Mouse (Mus musculus) T-helper 17 cell (primary cell): ENCODE measurements at regions not wholly inside any gene's neighbourhood (a gene's known extent, or its start where the extent isn't known, plus 50 kb on each side); places are given as distances from the start of the nearest gene placed in this dataset.
"Not testable (repeated sequence)": the region's sequence is repeated elsewhere in the genome, so short reads cannot be mapped to it uniquely, and the experiment has no call there.

Experiments used
- in situ Hi-C, 2 experiments: fragments of 300-600 bp; cut with MboI, MseI; formaldehyde crosslinking; loops; 1 replicate in 1 of 2; 2 replicates in 1 of 2; pipeline ENCODE4 v1.15.1; 2025; ENCODE audit warnings: high pct_unique_total_duplicates in 2 of 2

- in situ Hi-C loops, result not testable (repeated sequence)
Observed at GRCm38 (mm10) chr12:21680026-21680425, 262.6 kb upstream of the Ywhaq start.

DNA sequence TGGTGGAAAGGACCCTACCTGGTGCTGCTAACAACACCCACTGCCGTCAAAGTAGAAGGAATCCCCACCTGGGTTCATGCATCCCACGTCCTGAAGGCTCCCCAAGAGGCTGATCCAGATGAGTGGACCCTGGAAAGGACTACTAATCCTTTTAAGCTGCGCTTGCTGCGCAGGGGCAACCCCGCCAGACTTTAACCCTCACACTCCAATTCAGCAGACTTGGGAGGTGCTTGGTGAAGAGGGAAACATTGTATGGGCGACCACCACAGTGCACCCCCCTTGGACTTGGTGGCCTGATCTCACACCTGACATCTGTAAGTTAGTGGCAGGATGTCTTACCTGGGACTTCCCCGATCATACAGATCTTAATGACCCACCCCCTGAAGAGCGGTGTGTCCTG, 231.9 kb upstream of the Ywhaq start:
- in situ Hi-C loops, result not testable (repeated sequence)

DNA sequence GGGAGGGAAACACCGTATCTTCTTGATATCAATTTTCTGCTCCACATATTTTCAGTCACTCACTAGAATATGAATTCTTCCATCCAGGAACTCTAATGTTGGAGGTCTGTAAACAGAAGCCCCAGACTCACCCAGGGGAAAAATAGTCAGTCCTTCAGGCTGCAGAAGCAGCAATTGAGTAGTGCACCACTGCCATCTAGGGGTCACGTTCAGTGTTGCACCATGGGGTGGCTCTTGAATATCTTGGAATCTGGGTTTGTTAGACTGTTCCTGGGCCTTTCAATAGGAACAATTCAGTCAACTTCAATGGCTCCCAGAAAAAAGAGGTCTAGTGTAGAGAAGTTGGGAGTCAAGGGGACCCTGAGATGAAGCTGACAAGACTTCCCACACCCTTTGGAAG, 196.3 kb upstream of the Ywhaq start:
- in situ Hi-C loops, result loop anchor here (5.0 to 25.0 kb wide), 4 partner anchors 109 to 536 kb away; partner anchors contain the start of genes Cpsf3 (in 1 of the 2) and Itgb1bp1 (in 1 of the 2)

DNA sequence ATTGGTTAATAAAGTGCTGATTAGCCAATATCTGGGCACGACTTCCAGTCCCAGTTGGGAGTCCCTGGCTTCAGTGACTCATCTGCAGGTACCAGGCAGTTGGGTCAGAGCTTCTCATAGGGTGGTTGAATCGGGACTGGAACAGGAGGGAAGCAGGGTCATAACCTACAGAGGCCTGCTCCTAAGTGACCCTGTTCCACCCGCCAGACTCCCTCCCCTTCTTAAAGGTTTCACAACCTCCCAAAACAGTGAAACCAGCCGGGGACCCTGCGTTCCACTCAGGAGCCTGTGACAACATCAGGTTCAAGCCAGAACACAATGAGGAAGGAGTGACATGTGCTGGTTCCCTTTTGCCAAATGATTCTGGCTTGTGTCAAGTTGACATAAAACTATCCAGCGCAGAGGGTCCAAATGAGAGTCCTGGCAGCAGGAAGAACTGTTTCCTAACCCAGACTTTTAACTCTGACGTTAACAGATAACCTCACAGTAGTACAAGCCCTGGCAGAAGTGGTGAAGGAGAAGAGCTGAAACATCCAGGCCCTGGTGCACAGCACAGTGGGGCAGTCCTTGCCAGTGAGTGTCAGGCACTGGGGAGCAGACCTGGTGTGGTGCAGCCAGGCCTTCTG, 151.1 kb upstream of the Ywhaq start:
- in situ Hi-C loops, result no loop called here

- in situ Hi-C loops, result not testable (repeated sequence)
Observed at GRCm38 (mm10) chr12:21543962-21544361, 126.5 kb upstream of the Ywhaq start.

- in situ Hi-C loops, result not testable (repeated sequence)
Observed at GRCm38 (mm10) chr12:21543153-21543894, 125.9 kb upstream of the Ywhaq start.

GRCm38 (mm10) chr12:21531766-21532165, 114.3 kb upstream of the Ywhaq start:
- in situ Hi-C loops, result no loop called here

GRCm38 (mm10) chr12:21529367-21529766, 111.9 kb upstream of the Ywhaq start:
- in situ Hi-C loops, result not testable (repeated sequence)

- in situ Hi-C loops, result not testable (repeated sequence)
Observed at GRCm38 (mm10) chr12:21527336-21527735, 109.9 kb upstream of the Ywhaq start.

GRCm38 (mm10) chr12:21526906-21527305, 109.5 kb upstream of the Ywhaq start:
- in situ Hi-C loops, result not testable (repeated sequence)

DNA sequence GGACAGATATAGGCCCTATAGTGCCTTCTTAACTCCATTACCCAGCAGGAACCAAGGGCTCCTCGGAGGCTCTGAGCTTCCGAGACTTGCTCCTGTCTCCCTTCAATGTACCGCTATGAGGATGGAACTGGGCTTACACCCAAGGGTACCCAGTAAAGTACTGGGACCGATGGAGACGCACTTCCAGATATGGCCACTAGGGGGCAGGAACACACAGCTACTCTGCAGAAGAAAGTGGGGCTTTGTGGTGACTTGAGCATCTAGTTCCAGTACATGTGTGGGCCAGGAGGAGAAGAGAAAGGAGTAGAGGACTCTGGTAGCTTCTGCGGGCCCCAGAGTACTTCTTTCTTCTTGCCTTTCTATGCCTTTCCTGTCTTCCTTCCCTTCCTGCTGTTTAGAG, 108.1 kb upstream of the Ywhaq start:
- in situ Hi-C loops, result not testable (repeated sequence)

DNA sequence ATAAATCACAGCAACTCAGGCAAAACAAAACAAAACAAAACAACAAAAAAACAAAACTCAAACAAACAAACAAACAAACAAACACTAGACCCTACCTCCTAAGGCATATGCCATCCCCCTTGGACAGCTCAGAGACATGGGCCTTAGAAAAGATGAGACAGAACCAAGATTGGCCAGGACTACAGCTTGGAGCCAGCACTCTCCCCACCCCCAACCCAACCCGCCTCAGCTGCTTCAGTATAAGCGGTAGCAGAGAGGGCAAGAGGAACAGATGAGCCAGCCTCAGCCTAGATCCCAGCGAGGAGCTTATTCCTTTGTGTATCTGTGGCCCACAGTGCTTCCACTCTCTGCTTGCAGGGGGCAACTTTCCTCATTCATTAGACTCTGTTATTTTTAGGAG, 105.2 kb upstream of the Ywhaq start:
- in situ Hi-C loops, result loop anchor here in 1 of 2 experiments (5.0 kb wide), 1 partner anchor 95 kb away; no protein-coding TSS in a partner anchor

GRCm38 (mm10) chr12:21519058-21519457, 101.6 kb upstream of the Ywhaq start:
- in situ Hi-C loops, result no loop called here

DNA sequence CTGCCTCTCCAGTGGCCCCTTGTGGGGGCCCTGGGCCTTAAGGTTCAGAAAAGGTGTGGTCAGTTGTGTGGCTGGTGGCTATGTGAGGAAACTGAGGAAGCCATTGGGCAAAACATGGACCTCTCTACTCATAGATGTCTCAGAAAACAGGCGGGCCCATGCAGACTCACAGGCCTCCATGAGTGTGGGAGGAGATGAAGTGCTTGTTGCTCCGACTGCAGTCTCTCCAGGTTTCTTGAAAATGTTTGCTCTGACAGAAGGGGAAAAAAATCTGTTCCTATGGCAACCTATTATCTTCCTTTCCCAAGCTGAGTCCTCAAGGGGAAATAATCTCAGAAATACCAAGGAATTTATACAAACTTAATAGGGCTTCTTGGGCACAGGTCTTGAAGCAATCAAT, 95.3 kb upstream of the Ywhaq start:
- in situ Hi-C loops, result no loop called here

DNA sequence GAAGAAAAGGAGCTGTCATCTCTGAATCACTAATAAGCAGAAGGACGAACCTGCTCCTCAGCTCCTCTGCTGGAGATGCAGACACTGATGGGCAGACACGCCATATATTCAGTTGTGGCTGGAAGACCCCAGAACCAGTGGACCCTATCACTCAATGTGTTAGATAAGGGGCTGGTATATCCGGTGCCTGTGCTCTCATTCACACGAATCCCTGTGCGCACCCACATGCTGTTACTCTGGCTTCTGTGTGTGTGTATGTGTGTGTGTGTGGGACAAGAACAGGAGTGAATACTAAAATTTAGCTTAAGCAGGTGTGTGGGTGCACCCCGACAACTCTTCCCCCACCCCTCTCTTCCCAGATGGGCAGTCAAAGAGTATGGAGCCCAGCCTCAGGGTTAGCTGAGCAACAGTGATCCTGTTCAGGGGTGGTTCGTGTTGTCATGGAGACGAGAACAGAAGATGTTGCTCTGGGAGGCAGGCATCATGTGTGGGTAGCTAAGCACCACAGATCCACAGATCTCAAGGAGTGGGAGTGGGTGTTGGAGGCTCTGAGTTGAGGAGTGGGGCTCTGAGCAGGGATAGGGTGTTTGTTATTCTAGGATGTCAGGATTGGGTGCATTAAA, 93.7 kb upstream of the Ywhaq start:
- in situ Hi-C loops, result no loop called here

DNA sequence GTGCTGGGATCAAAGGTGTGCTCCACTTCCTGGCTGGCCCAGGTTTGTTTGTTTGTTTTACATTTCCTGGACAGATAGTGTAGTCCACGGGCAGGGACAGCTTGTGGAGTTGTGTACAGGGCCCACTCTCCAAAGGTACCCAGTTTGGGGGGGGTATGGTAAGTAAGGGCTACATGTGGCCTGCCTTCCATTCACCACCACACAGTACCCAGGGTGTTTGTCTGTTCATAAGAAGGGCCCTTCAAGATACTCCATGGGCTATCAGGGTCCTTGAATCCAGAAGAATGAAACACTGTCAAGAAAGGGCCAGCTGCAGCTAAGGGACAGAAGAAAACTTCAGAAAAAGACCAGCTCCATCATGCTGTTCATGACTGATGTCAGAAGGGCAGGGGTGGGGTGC, 89.6 kb upstream of the Ywhaq start:
- in situ Hi-C loops, result loop anchor here in 1 of 2 experiments (10.0 kb wide), 1 partner anchor 108 kb away; no protein-coding TSS in a partner anchor

DNA sequence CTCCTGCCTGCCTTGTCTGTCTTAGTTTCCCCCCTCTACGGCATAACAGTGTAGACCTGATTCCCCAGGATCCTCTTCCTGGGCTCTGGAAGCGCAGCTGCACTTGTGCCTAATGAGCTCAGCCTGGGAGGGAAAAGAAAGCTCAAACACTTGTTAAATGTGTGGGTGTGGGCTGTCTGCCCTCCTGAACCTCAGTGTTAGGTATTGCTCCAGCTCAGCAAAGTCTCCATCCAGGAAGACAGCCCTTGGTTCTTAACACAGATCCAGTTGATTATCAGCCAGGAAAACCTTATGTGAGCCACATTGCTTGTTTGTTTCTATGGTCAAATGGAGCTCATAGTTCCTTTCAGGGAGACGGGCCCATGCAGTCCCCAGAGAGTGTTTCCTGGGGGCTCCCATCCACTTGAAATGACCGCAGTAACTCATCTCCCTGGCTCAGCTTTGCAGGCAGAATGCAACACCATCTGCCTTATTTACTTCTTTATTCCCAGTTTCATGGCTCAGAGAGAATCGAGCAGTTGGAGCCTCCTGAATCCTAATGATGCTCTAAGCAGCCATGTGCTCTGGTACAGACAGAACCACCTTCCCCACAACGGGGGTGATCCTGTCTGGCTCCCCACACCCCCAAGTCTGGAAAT, 88.4 kb upstream of the Ywhaq start:
- in situ Hi-C loops, result loop anchor here in 1 of 2 experiments (10.0 kb wide), 1 partner anchor 109 kb away; no protein-coding TSS in a partner anchor

DNA sequence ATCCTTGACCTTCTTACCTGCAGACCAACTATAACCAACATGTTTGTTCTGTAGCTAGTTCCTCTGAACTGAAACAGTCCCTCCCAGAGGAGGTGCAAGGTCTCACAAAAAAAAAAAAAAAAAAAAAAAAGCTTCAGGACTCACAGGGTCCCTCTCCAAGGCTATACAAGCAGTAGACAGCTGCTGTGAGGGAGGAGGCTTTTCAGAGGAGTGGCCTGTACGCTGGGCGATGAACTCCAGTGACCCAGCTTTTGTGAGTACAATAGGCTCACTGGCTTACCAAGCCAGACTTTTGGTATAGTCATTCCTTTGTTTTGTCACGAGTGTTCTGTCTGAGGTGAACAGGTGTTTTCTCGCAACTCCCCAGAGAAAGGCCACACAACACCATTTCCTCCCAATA, 85.8 kb upstream of the Ywhaq start:
- in situ Hi-C loops, result loop anchor here in 1 of 2 experiments (10.0 kb wide), 1 partner anchor 112 kb away; no protein-coding TSS in a partner anchor

- in situ Hi-C loops, result no loop called here
Observed at GRCm38 (mm10) chr12:21496974-21497373, 79.5 kb upstream of the Ywhaq start.

DNA sequence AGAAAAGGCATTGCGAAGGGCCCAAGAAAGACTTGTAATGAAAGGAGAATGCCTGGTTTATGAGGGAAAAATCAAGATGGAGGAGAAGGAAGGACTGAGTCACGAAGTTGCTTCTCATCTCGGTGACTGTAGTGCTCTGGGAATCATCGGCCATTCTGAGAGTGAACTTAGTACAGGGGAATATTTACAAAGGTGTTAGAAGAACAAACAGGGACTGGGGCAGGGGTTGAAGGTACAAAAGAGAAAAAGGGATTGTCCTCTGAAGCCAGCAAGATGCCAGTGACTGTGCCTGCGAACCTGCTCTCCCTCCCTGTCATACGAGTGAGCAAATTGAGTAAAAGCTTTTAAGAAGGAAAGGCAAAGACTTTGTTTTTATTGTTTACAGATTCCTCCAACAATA, 78.1 kb upstream of the Ywhaq start:
- in situ Hi-C loops, result no loop called here

DNA sequence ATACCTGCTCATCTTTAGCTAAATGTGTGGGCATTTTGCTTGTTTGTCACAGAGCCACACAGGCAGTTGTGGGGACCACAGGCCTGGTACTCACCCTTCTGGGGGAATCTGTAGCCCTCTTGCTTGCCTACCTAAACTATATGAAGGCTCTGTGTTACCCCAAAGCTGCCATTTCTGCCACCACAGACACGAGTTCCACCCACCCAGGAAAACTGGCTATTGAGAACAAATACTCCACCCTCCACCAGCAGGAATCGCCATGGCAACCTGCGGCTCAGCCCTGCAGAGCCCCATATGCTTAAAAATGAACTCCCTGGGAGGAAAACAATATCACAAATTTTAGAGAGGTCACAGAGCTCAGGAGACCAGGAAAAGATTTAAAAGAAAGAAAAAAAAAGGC, 76.0 kb upstream of the Ywhaq start:
- in situ Hi-C loops, result no loop called here
